Mouse (Mus musculus): Measurements from ENCODE around the gene Por.

DNA sequence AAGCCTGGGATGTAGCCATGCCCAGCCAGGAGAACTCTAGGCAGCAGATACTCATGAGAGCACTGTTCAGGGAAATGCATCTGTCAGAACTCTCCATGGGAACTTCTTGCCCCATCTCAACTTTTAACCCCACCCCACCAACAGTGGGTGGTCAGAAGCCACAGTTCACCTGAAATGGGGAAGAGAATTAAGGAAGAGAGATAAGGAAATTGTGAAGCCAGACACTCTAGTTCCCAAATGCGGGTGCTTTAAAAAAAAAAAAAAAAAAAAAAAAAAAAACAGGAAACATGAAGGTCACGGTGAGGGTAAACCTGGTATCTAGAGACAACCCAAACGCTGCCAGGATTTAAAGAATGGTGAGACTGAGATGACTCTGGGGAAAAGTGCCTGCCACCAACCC, 102.7 kb downstream of the Por start:
- no peak for TF ChIP-seq CTCF (conservative IDR thresholded peaks at IDR 0.05; ENCODE audit: insufficient read depth, insufficient read length, low read depth, low read length)
- TF ChIP-seq POLR2A (IDR thresholded peaks at IDR 0.05; ENCODE audit: low read depth, low read length) = no peak

All from kidney, adult 2 months (tissue).